Mouse (Mus musculus) C2C12 (cell line): ENCODE results near the gene Miga2.

Experiments used
- CEBPB ChIP-seq: IDR thresholded peaks from one replicate; pipeline ENCODE4 v1.6.1; 2011; ENCODE audit warnings: low read depth, mild to moderate bottlenecking, control low read depth, moderate library complexity
- CTCF ChIP-seq: IDR thresholded peaks from one replicate; pipeline ENCODE4 v1.5.1; 2011; ENCODE audit not compliant: control insufficient read depth, insufficient read depth, insufficient read length
- FOSL1 ChIP-seq: IDR thresholded peaks from one replicate; pipeline ENCODE4 v1.8.0; 2011; ENCODE audit warnings: mild to moderate bottlenecking, low read length; ENCODE audit not compliant: poor library complexity, insufficient read depth, severe bottlenecking
- MAX ChIP-seq: IDR thresholded peaks from one replicate; pipeline ENCODE4 v1.6.1; 2011; ENCODE audit warnings: mild to moderate bottlenecking, control low read depth
- MYOD1 ChIP-seq: IDR thresholded peaks from one replicate; pipeline ENCODE4 v1.6.1; 2011; ENCODE audit warnings: low read depth; ENCODE audit not compliant: control insufficient read depth, insufficient read length
- MYOG ChIP-seq: IDR thresholded peaks from one replicate; pipeline ENCODE4 v1.6.1; 2011; ENCODE audit not compliant: control insufficient read depth, insufficient read length; ENCODE audit errors: extremely low read depth
- USF1 ChIP-seq: IDR thresholded peaks from one replicate; pipeline ENCODE4 v1.6.1; 2011; ENCODE audit warnings: low read depth, mild to moderate bottlenecking, control low read depth, moderate library complexity

DNA sequence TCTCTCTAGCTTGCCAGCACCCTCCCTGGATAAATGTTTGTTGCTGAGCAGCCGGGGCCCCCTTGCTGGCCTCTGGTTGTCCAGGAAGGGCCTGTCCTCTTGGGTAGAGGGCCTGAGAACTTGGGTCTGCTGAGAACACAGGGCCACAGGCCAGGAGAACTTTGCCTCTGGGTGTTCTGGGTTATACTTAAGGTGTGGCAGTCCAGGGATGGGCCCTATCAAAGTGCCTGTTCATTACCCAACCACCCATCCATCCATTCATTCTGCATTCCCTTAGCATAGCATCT is 29.3 kb downstream of the Miga2 start:
- TF ChIP-seq CTCF (no peak), MAX (no peak), MYOG (no peak), USF1 (no peak), FOSL1 (no peak), MYOD1 (no peak), CEBPB (no peak)
